Comparison of ENCODE assay signal across 8 mouse cellular contexts in genomic region chr2:92459141-92459920, GRCm38 (mm10). TPM values are rescaled to one million over a fixed set of nuclear protein-coding genes. Genes with fewer than 3 reads are reported as not detected.
A peak's percentile ranks its signal among the peaks of the same experiment; 100 is the strongest.
DNase-seq lines count a peak whose midpoint lies in the region; ATAC-seq and TF ChIP-seq lines count a peak whose summit lies in the region.

No protein-coding gene starts in this region.

- DNase-seq in 416B (ENCODE audit: low read depth) = peak; percentile 87
- DNase-seq in adrenal gland, postnatal 36 days = peak; percentile 89 to 92
- peak; percentile 87 to 91 for DNase-seq in heart, adult 18-20 months
- peak; percentile 92 for DNase-seq in kidney, adult 2 months
- peak; percentile 74 for DNase-seq in limb, embryonic 14.5 days (ENCODE audit: low spot score)
- DNase-seq in spleen, adult 2 months (ENCODE audit: low read depth in 1 of 2, low spot score in 2 of 2) = peak; percentile 59 to 83

- peak; percentile 19 for TF ChIP-seq POLR2A in kidney, adult 2 months (IDR thresholded peaks at IDR 0.05; ENCODE audit: low read depth, low read length)
- 0 out of 2 replicates have a peak, but pooled peaks have one; percentile 48 for TF ChIP-seq POLR2A in limb, embryonic 14.5 days (IDR thresholded peaks at IDR 0.05; ENCODE audit: borderline replicate concordance, extremely low read depth, insufficient read depth, insufficient read length)
- peak; percentile 78 for TF ChIP-seq POLR2A in spleen, adult 2 months (IDR thresholded peaks at IDR 0.05; ENCODE audit: low read depth, low read length)

- H3K4me1 ChIP-seq in embryonic facial prominence, embryonic 12.5 days = peaks cover 31% of the 10 kb centered on the region
- H3K4me1 ChIP-seq in kidney, adult 2 months (ENCODE audit: control insufficient read depth, insufficient read depth, low read length) = peaks cover 10% of the 10 kb centered on the region
- peaks cover 26% of the 10 kb centered on the region for H3K4me1 ChIP-seq in limb, embryonic 14.5 days (ENCODE audit: control insufficient read depth, insufficient read depth, low read length)
- peaks cover 40% of the 10 kb centered on the region for H3K4me1 ChIP-seq in midbrain, embryonic 16.5 days (ENCODE audit: control insufficient read depth, insufficient read depth, low read length)
- peaks cover 28% of the 10 kb centered on the region; the same call in 1 of the 2 replicates for H3K4me1 ChIP-seq in spleen, adult 2 months (ENCODE audit: control insufficient read depth, insufficient read depth, insufficient read length)

- ATAC-seq in embryonic facial prominence, embryonic 12.5 days (ENCODE audit: insufficient number of reproducible peaks, insufficient read depth, low FRiP score, low TSS enrichment) = peak; percentile 75
- ATAC-seq in limb, embryonic 14.5 days (ENCODE audit: low FRiP score, low read depth) = peak; percentile 86
- peak; percentile 93 for ATAC-seq in midbrain, embryonic 16.5 days

- peak overlapping the region; percentile 85 for H3K4me3 ChIP-seq in embryonic facial prominence, embryonic 12.5 days
- peak overlapping the region; percentile 86 for H3K4me3 ChIP-seq in kidney, adult 2 months (ENCODE audit: insufficient read depth, low read depth, low read length)
- peak overlapping the region; percentile 79 for H3K4me3 ChIP-seq in limb, embryonic 14.5 days (replicated peaks; ENCODE audit: low read length)
- peak overlapping the region; percentile 85 for H3K4me3 ChIP-seq in midbrain, embryonic 16.5 days (ENCODE audit: low read depth, low read length)
- H3K4me3 ChIP-seq in spleen, adult 2 months (ENCODE audit: extremely low read depth, insufficient read depth, insufficient read length) = peak overlapping the region; percentile 89

- no peaks in the 10 kb centered on the region for H3K9me3 ChIP-seq in embryonic facial prominence, embryonic 12.5 days
- H3K9me3 ChIP-seq in limb, embryonic 14.5 days (ENCODE audit: control insufficient read depth, low read length) = no peaks in the 10 kb centered on the region
- no peaks in the 10 kb centered on the region for H3K9me3 ChIP-seq in midbrain, embryonic 16.5 days (replicated peaks; ENCODE audit: control insufficient read depth, low read length, poor library complexity, severe bottlenecking)

- H3K36me3 ChIP-seq in embryonic facial prominence, embryonic 12.5 days = peaks cover 3% of the 10 kb centered on the region
- H3K36me3 ChIP-seq in kidney, adult 2 months (ENCODE audit: control insufficient read depth, insufficient read depth, low read length) = no peaks in the 10 kb centered on the region
- peaks cover 3% of the 10 kb centered on the region; the same call in 1 of the 2 replicates for H3K36me3 ChIP-seq in limb, embryonic 14.5 days (ENCODE audit: control insufficient read depth, insufficient read depth, low read length)
- peaks cover 3% of the 10 kb centered on the region for H3K36me3 ChIP-seq in midbrain, embryonic 16.5 days (ENCODE audit: control insufficient read depth, insufficient read depth, low read length)
- peaks cover 8% of the 10 kb centered on the region for H3K36me3 ChIP-seq in spleen, adult 2 months (ENCODE audit: control insufficient read depth, insufficient read depth, low read length)

- WGBS in embryonic facial prominence, embryonic 12.5 days = under 1% methylated on average over 55 of the region's 55 CpGs
- under 1% methylated on average over 55 of the region's 55 CpGs for WGBS in kidney, adult 2 months
- WGBS in limb, embryonic 14.5 days = under 1% methylated on average over 50 of the region's 55 CpGs
- WGBS in midbrain, embryonic 16.5 days = under 1% methylated on average over 55 of the region's 55 CpGs
- WGBS in spleen, adult 2 months = under 1% methylated on average over 55 of the region's 55 CpGs

- TF ChIP-seq CTCF in kidney, adult 2 months (conservative IDR thresholded peaks at IDR 0.05; ENCODE audit: insufficient read depth, insufficient read length, low read depth, low read length) = no peak
- no peak for TF ChIP-seq CTCF in spleen, adult 2 months (IDR thresholded peaks at IDR 0.05; ENCODE audit: extremely low read depth, insufficient read depth, insufficient read length, insufficient replicate concordance)

- H3K9ac ChIP-seq in embryonic facial prominence, embryonic 12.5 days = peak overlapping the region; percentile 68
- peak overlapping the region; percentile 79 for H3K9ac ChIP-seq in limb, embryonic 14.5 days (ENCODE audit: low read depth, low read length, severe bottlenecking)
- peak overlapping the region; percentile 77 for H3K9ac ChIP-seq in midbrain, embryonic 16.5 days (ENCODE audit: low read depth, low read length)

- peak overlapping the region; percentile 95 for H3K4me2 ChIP-seq in embryonic facial prominence, embryonic 12.5 days (replicated peaks)
- peak overlapping the region; percentile 93 for H3K4me2 ChIP-seq in limb, embryonic 14.5 days (replicated peaks; ENCODE audit: low read depth, low read length, severe bottlenecking)
- H3K4me2 ChIP-seq in midbrain, embryonic 16.5 days (ENCODE audit: low read length) = peak overlapping the region; percentile 97

- H3K27me3 ChIP-seq in embryonic facial prominence, embryonic 12.5 days = peaks cover 28% of the 10 kb centered on the region
- H3K27me3 ChIP-seq in kidney, adult 2 months (replicated peaks; ENCODE audit: control insufficient read depth, insufficient read depth, low read length) = no peaks in the 10 kb centered on the region
- H3K27me3 ChIP-seq in limb, embryonic 14.5 days (ENCODE audit: control insufficient read depth, insufficient read depth, low read length) = 0 out of 2 replicates have a peak, but pooled peaks cover 5% of the 10 kb centered on the region
- H3K27me3 ChIP-seq in midbrain, embryonic 16.5 days (ENCODE audit: control insufficient read depth, insufficient read depth, low read depth, low read length) = no peaks in the 10 kb centered on the region
- no peaks in the 10 kb centered on the region for H3K27me3 ChIP-seq in spleen, adult 2 months (ENCODE audit: control insufficient read depth, insufficient read depth, low read length)

- 0 out of 2 replicates have a peak overlapping the region, but pooled peaks have one; percentile 17 for H3K27ac ChIP-seq in embryonic facial prominence, embryonic 12.5 days
- peak overlapping the region; percentile 59 for H3K27ac ChIP-seq in kidney, adult 2 months (ENCODE audit: insufficient read depth, low read depth, low read length)
- no peak overlapping the region for H3K27ac ChIP-seq in limb, embryonic 14.5 days (replicated peaks; ENCODE audit: low read depth, low read length)
- H3K27ac ChIP-seq in midbrain, embryonic 16.5 days (ENCODE audit: low read length) = peak overlapping the region; percentile 71
- peak overlapping the region; percentile 83 for H3K27ac ChIP-seq in spleen, adult 2 months (ENCODE audit: insufficient read depth, low read length)

RNA-seq across cellular contexts. Expression of gene Slc35c1, which starts 1.0 kb away (rescaled TPM):
- total RNA-seq in adrenal gland, postnatal 36 days (2021) = 10 to 100 TPM; 14.8 to 24.3 TPM
- polyA plus RNA-seq in embryonic facial prominence, embryonic 12.5 days (2016; fragmentation: Nextera tagmentation; extraction: Ambion mirVana) = 9.5 and 10.2 TPM in 2 replicates
- 1 to 10 TPM; 5.4 to 6.0 TPM for total RNA-seq in heart, adult 18-20 months (2021)
- 29.6 and 35.4 TPM in 2 replicates for polyA plus RNA-seq in kidney, adult 2 months (2012; rRNA removed)
- 16.1 and 24.1 TPM in 2 replicates for polyA plus RNA-seq in limb, embryonic 14.5 days (2012; rRNA removed)
- 14.3 and 15.1 TPM in 2 replicates for polyA plus RNA-seq in limb, embryonic 14.5 days (2014; fragmentation: Nextera tagmentation; extraction: Ambion mirVana)
- 16.1 and 17.9 TPM in 2 replicates for polyA plus RNA-seq in midbrain, embryonic 16.5 days (2015; fragmentation: Nextera tagmentation; extraction: Ambion mirVana)
- polyA plus RNA-seq in spleen, adult 2 months (2012; rRNA removed) = 63.3 and 86.6 TPM in 2 replicates

RNA-seq across cellular contexts. Expression of gene Cry2, which starts 25.5 kb away (rescaled TPM):
- total RNA-seq in adrenal gland, postnatal 36 days (2021) = 10 to 100 TPM; 38.4 to 47.8 TPM
- polyA plus RNA-seq in embryonic facial prominence, embryonic 12.5 days (2016; fragmentation: Nextera tagmentation; extraction: Ambion mirVana) = 28.8 and 29.7 TPM in 2 replicates
- 10 to 100 TPM; 15.4 to 16.7 TPM for total RNA-seq in heart, adult 18-20 months (2021)
- 13.5 and 15.3 TPM in 2 replicates for polyA plus RNA-seq in kidney, adult 2 months (2012; rRNA removed)
- 27.2 and 33.5 TPM in 2 replicates for polyA plus RNA-seq in limb, embryonic 14.5 days (2012; rRNA removed)
- polyA plus RNA-seq in limb, embryonic 14.5 days (2014; fragmentation: Nextera tagmentation; extraction: Ambion mirVana) = 30.2 and 34.8 TPM in 2 replicates
- polyA plus RNA-seq in midbrain, embryonic 16.5 days (2015; fragmentation: Nextera tagmentation; extraction: Ambion mirVana) = 51.6 and 53.4 TPM in 2 replicates
- 8.4 and 9.4 TPM in 2 replicates for polyA plus RNA-seq in spleen, adult 2 months (2012; rRNA removed)

RNA-seq across cellular contexts. Expression of gene Mapk8ip1, which starts 58.3 kb away (rescaled TPM):
- total RNA-seq in adrenal gland, postnatal 36 days (2021) = 10 to 100 TPM; 30.9 to 35.1 TPM
- 49.0 and 55.8 TPM in 2 replicates for polyA plus RNA-seq in embryonic facial prominence, embryonic 12.5 days (2016; fragmentation: Nextera tagmentation; extraction: Ambion mirVana)
- total RNA-seq in heart, adult 18-20 months (2021) = 1 to 10 TPM; 3.2 to 3.7 TPM
- 41.5 and 49.3 TPM in 2 replicates for polyA plus RNA-seq in kidney, adult 2 months (2012; rRNA removed)
- polyA plus RNA-seq in limb, embryonic 14.5 days (2012; rRNA removed) = 42.5 and 54.8 TPM in 2 replicates
- polyA plus RNA-seq in limb, embryonic 14.5 days (2014; fragmentation: Nextera tagmentation; extraction: Ambion mirVana) = 12.9 and 13.8 TPM in 2 replicates
- 126 and 129 TPM in 2 replicates for polyA plus RNA-seq in midbrain, embryonic 16.5 days (2015; fragmentation: Nextera tagmentation; extraction: Ambion mirVana)
- polyA plus RNA-seq in spleen, adult 2 months (2012; rRNA removed) = 4.5 and 5.0 TPM in 2 replicates

Comparison
In these comparisons a context has a peak if more than half of its experiments do, and no peak if none do; other contexts are left out.
1. POLR2A ChIP-seq: peak in every context shown above with its lines; median percentile 78 in spleen, adult 2 months; 48 in limb, embryonic 14.5 days; 19 in kidney, adult 2 months.